Mouse (Mus musculus) midbrain, embryonic 15.5 days (tissue): Measurements from ENCODE around the gene Lekr1. TPM values are rescaled to one million over a fixed set of nuclear protein-coding genes. Genes with fewer than 3 reads are reported as not detected.

Experiments
- ATAC-seq: fragments of 200-750 bp; cut with Nextera tagmentation; replicated peaks from 2 replicates; pipeline ENCODE4 v1.8.0; 2017; ENCODE audit warnings: moderate TSS enrichment
- H3K27ac ChIP-seq: fragments of 300-500 bp; sonication (generic); 2 replicates; pipeline ENCODE4 v1.5.1; 2015; ENCODE audit warnings: mild to moderate bottlenecking, inconsistent platforms
- H3K27me3 ChIP-seq: fragments of 300-500 bp; sonication (generic); replicated peaks from 2 replicates; pipeline ENCODE4 v1.6.1; 2015; ENCODE audit warnings: inconsistent platforms
- H3K36me3 ChIP-seq: fragments of 300-500 bp; sonication (generic); replicated peaks from 2 replicates; pipeline ENCODE4 v1.6.1; 2015; ENCODE audit warnings: inconsistent platforms
- H3K4me1 ChIP-seq: fragments of 300-500 bp; sonication (generic); 2 replicates; pipeline ENCODE4 v1.6.1; 2015; ENCODE audit warnings: inconsistent platforms
- H3K4me2 ChIP-seq: fragments of 300-500 bp; sonication (generic); 2 replicates; pipeline ENCODE4 v1.6.1; 2015; ENCODE audit warnings: inconsistent platforms, mild to moderate bottlenecking, moderate library complexity
- H3K4me3 ChIP-seq: fragments of 300-500 bp; sonication (generic); 2 replicates; pipeline ENCODE4 v1.5.1; 2015; ENCODE audit warnings: mild to moderate bottlenecking, inconsistent platforms
- H3K9ac ChIP-seq: fragments of 300-500 bp; sonication (generic); 2 replicates; pipeline ENCODE4 v1.6.1; 2015; ENCODE audit warnings: mild to moderate bottlenecking, inconsistent platforms
- H3K9me3 ChIP-seq: fragments of 300-500 bp; sonication (generic); 2 replicates; pipeline ENCODE4 v1.6.1; 2016; ENCODE audit warnings: inconsistent platforms
- WGBS: fragments of 180-500 bp; shearing (Covaris S2); methylation state at CpG from one replicate; pipeline ENCODE4 v1.1.7; 2015; ENCODE audit warnings: mixed read lengths; 5-methylcytosine and 5-hydroxymethylcytosine counted together
- polyA plus RNA-seq: library from polyadenylated mRNA; unstranded; fragments of >200 nt; fragmentation: Nextera tagmentation; extraction: Ambion mirVana; gene quantifications from 2 replicates; pipeline ENCODE4 v1.2.1, GENCODE M21; 2015

Lekr1 gene
- polyA plus RNA-seq, 1 experiment from 2014 or later, result 5.7 TPM

DNA sequence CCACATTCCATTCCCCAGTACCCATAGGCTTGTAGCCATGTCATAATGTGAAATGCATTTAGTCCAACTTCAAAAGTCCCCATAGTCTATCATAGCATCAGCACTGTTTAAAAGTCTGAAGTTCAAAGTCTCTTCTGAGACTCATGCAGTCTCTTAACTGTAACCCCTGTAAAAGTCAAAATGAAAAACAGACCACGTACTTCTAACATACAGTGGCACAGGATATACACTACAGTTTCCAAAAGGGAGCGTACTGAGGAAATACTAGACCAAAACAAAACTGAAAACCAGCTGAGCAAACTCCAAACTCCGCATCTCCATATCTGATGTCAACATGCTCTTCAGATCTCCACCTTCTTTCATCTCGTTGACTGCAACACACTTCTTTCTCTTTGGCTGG is 127.5 kb downstream of the Lekr1 start:
- 87% methylated on average over 4 of the region's 4 CpGs for WGBS
- Histone ChIP-seq H3K36me3 (no peaks in the 10 kb centered on the region), H3K9me3 (no peaks in the 10 kb centered on the region), H3K27ac (no peak overlapping the region), H3K4me2 (no peak overlapping the region), H3K4me3 (no peak overlapping the region), H3K9ac (no peak overlapping the region), H3K4me1 (no peaks in the 10 kb centered on the region), H3K27me3 (no peaks in the 10 kb centered on the region)
- no peak for ATAC-seq

DNA sequence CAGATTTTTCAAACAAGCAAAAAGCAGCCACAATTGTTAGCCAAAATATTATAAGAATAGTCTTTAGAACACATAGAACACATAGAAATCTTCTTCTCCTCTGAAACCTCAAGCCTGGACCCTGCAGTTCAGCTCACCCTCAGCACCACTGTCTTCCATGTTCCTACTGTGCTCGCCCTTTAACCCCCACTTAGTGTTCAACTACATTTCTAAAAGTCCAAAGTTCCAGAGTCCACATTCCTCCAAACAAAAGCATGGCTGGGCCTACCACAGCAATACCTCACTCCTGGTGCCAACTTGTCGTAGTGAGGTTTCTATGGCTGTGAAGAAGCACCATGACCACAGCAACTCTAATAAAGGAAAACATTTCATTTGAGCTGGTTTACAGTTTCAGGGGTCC is 128.7 kb downstream of the Lekr1 start:
- no peak overlapping the region for H3K9ac ChIP-seq
- 80% methylated on average over 2 of the region's 2 CpGs for WGBS
- no peak overlapping the region for H3K27ac ChIP-seq
- no peaks in the 10 kb centered on the region for H3K4me1 ChIP-seq
- no peak overlapping the region for H3K4me3 ChIP-seq
- no peak overlapping the region for H3K4me2 ChIP-seq
- no peaks in the 10 kb centered on the region for H3K36me3 ChIP-seq
- ATAC-seq, result no peak
- no peaks in the 10 kb centered on the region for H3K27me3 ChIP-seq
- H3K9me3 ChIP-seq, result no peaks in the 10 kb centered on the region

- no peak for ATAC-seq
- Histone ChIP-seq H3K27ac (no peak overlapping the region), H3K4me3 (no peak overlapping the region), H3K4me1 (no peaks in the 10 kb centered on the region), H3K4me2 (no peak overlapping the region), H3K27me3 (no peaks in the 10 kb centered on the region), H3K9ac (no peak overlapping the region), H3K9me3 (no peaks in the 10 kb centered on the region), H3K36me3 (no peaks in the 10 kb centered on the region)
- 92% methylated on average over 5 of the region's 5 CpGs for WGBS
Measured at GRCm38 (mm10) chr3:65797345-65798137, 131.5 kb downstream of the Lekr1 start.

DNA sequence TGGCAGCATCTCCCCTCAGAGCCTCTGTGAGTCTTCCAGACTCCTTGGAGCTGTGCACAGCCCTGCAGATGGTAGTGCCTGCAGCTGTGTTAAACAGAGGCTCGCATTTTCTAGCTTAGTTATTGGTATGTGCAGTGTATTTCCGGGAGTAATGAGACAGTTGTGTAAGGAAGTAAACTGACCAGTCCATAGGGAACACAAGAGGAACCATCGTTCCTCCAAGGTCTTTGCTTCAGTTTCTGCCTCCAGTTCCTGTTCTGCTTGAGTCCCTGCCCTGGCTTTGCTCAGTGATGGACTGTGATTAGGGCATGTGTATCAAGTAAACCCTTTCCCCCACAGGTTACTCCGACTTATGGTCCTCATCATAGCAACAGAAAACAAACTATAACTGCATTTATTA is 134.9 kb downstream of the Lekr1 start:
- 88% methylated on average over 4 of the region's 4 CpGs for WGBS
- no peak for ATAC-seq
- Histone ChIP-seq H3K27ac (no peak overlapping the region), H3K36me3 (no peaks in the 10 kb centered on the region), H3K4me3 (no peak overlapping the region), H3K4me2 (no peak overlapping the region), H3K27me3 (no peaks in the 10 kb centered on the region), H3K9me3 (no peaks in the 10 kb centered on the region), H3K9ac (no peak overlapping the region), H3K4me1 (no peaks in the 10 kb centered on the region)

- 92% methylated on average over 5 of the region's 5 CpGs for WGBS
- no peak for ATAC-seq
Measured at GRCm38 (mm10) chr3:65802185-65802584, 136.2 kb downstream of the Lekr1 start.

DNA sequence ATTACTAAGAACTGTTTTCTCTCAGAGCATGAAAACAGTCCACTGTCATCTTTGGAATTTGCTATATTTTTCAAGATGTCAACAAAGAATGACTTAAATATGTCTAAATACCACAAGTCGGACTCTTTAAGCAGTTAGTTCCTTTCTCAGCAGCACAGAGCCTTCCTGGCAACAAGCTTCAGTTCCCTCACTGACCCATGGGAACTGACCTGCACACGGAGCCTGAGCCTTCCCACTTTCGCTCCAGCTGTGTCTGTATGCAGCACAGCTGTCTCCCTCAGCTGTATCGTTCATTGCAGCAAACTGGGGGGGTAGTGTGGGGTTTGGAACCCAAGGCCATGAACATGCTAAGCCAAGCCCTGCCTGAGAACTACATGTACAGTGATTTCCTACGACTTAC is 136.8 kb downstream of the Lekr1 start:
- H3K4me2 ChIP-seq, result no peak overlapping the region
- H3K4me1 ChIP-seq, result no peaks in the 10 kb centered on the region
- H3K9me3 ChIP-seq, result no peaks in the 10 kb centered on the region
- no peak overlapping the region for H3K27ac ChIP-seq
- no peaks in the 10 kb centered on the region for H3K36me3 ChIP-seq
- WGBS, result 72% methylated on average over 5 of the region's 5 CpGs
- ATAC-seq, result no peak
- H3K4me3 ChIP-seq, result no peak overlapping the region
- no peak overlapping the region for H3K9ac ChIP-seq
- H3K27me3 ChIP-seq, result no peaks in the 10 kb centered on the region

More at GRCm38 (mm10) chr3:65802185-65802584, 136.2 kb downstream of the Lekr1 start:
- Histone ChIP-seq H3K27me3 (no peaks in the 10 kb centered on the region), H3K4me3 (no peak overlapping the region), H3K9me3 (no peaks in the 10 kb centered on the region), H3K4me2 (no peak overlapping the region), H3K4me1 (no peaks in the 10 kb centered on the region), H3K36me3 (no peaks in the 10 kb centered on the region), H3K9ac (no peak overlapping the region), H3K27ac (no peak overlapping the region)

DNA sequence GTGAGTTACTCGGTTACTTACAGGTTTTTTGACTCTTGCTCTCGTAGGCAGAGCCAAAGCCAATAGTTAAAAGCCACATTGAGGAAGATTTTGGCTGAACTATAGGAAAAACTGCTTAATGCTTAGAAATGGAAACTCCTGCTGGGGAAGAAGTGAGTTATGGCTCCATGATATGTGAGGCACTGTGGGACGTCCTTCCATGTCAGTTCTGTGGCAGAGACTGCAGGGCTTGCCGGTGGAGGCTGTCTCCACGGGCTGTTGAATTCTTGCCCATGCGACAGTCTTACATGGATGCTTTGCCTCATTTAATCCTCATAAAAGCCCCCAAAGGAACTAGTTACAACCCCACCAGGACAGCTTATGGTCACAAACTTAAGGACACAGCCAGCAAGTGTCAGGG is 148.9 kb downstream of the Lekr1 start:
- Histone ChIP-seq H3K9me3 (no peaks in the 10 kb centered on the region), H3K4me2 (no peak overlapping the region), H3K27me3 (no peaks in the 10 kb centered on the region), H3K4me3 (no peak overlapping the region), H3K9ac (no peak overlapping the region), H3K4me1 (no peaks in the 10 kb centered on the region), H3K27ac (no peak overlapping the region), H3K36me3 (no peaks in the 10 kb centered on the region)
- 81% methylated on average over 6 of the region's 6 CpGs for WGBS
- no peak for ATAC-seq

DNA sequence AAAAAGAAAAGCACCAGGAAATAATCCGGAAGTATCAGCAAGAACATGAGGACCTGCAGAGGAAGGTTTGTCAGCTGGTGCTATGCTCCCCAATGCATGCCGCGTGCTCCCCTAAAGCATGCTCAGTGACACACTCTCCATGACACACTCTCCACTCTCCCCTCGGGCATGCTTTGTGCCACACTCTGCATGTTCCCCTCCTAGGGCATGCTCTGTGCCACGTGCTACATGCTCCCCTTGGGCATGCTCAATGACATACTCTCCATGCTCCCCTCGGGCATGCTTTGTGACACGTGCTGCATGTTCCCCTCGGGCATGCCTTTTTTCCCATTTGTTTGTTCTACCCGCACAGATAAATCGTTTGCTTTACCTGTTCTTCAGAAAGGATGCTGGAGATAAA is 150.0 kb downstream of the Lekr1 start:
- Histone ChIP-seq H3K4me2 (no peak overlapping the region), H3K9ac (no peak overlapping the region), H3K4me1 (no peaks in the 10 kb centered on the region), H3K9me3 (no peaks in the 10 kb centered on the region), H3K27ac (no peak overlapping the region), H3K27me3 (no peaks in the 10 kb centered on the region), H3K4me3 (no peak overlapping the region), H3K36me3 (no peaks in the 10 kb centered on the region)
- ATAC-seq, result no peak
- 81% methylated on average over 10 of the region's 10 CpGs for WGBS

- no peak overlapping the region for H3K27ac ChIP-seq
- H3K4me2 ChIP-seq, result no peak overlapping the region
- WGBS, result 87% methylated on average over 4 of the region's 4 CpGs
- ATAC-seq, result no peak
- H3K9me3 ChIP-seq, result no peaks in the 10 kb centered on the region
- no peaks in the 10 kb centered on the region for H3K27me3 ChIP-seq
- no peak overlapping the region for H3K4me3 ChIP-seq
- no peaks in the 10 kb centered on the region for H3K36me3 ChIP-seq
- H3K9ac ChIP-seq, result no peak overlapping the region
- H3K4me1 ChIP-seq, result no peaks in the 10 kb centered on the region
Measured at GRCm38 (mm10) chr3:65818597-65818996, 152.6 kb downstream of the Lekr1 start.

- Histone ChIP-seq H3K27me3 (no peaks in the 10 kb centered on the region), H3K4me1 (no peaks in the 10 kb centered on the region), H3K36me3 (no peaks in the 10 kb centered on the region), H3K4me3 (no peak overlapping the region), H3K9me3 (no peaks in the 10 kb centered on the region), H3K27ac (no peak overlapping the region), H3K4me2 (no peak overlapping the region), H3K9ac (no peak overlapping the region)
- no peak for ATAC-seq
- 77% methylated on average over 6 of the region's 6 CpGs for WGBS
Measured at GRCm38 (mm10) chr3:65819841-65820240, 153.8 kb downstream of the Lekr1 start.

DNA sequence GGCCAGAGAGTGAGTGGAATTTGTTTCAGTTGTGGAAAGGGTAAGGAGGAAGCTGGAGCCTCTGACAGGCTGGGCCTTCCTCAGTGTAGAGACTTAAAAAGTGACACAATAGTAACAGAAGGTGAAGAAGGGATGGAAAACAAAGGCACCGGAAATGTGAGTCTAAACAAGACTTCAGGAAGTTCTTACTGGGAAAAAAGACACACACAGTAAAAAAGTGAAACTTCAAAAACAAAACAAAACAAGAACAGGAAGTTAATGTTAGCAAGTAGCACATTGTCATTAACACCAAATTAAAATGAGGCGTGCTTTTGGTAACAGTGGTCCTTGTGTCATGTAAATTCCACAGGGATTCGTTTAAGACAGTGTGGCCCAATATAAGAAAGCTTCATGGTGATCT is 158.9 kb downstream of the Lekr1 start:
- no peak overlapping the region for H3K4me2 ChIP-seq
- H3K4me3 ChIP-seq, result no peak overlapping the region
- no peak overlapping the region for H3K27ac ChIP-seq
- H3K27me3 ChIP-seq, result no peaks in the 10 kb centered on the region
- no peak for ATAC-seq
- 63% methylated on average over 3 of the region's 3 CpGs for WGBS
- H3K9ac ChIP-seq, result no peak overlapping the region
- peaks cover 7% of the 10 kb centered on the region; the same call in 1 of the 2 replicates for H3K4me1 ChIP-seq
- no peaks in the 10 kb centered on the region for H3K36me3 ChIP-seq
- H3K9me3 ChIP-seq, result no peaks in the 10 kb centered on the region

GRCm38 (mm10) chr3:65826716-65827115 is 160.7 kb downstream of the Lekr1 start:
- Histone ChIP-seq H3K27ac (no peak overlapping the region), H3K9ac (no peak overlapping the region), H3K4me3 (no peak overlapping the region), H3K9me3 (no peaks in the 10 kb centered on the region), H3K27me3 (no peaks in the 10 kb centered on the region), H3K4me1 (peaks cover 16% of the 10 kb centered on the region), H3K4me2 (no peak overlapping the region), H3K36me3 (no peaks in the 10 kb centered on the region)
- ATAC-seq, result no peak
- WGBS, result 79% methylated on average over 6 of the region's 6 CpGs

DNA sequence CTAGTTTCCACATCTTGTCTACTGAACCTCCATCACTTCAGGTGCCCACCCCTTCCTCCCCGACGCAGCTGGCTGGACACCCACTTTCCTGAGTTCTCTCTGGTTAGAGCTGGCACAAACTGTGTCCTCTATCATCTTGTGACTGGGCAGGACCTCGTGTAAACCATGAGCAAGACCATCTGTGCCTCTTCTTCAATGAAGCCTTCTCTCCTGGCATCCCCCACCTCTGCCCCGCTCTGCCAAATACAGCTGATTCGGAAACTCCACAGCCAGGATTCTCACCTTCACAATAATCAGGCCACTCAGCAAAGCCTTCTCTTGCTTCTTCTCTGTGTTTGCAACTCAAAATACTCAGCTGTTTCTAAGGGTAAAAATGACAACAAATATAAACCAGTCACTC is 161.4 kb downstream of the Lekr1 start:
- ATAC-seq, result no peak
- Histone ChIP-seq H3K4me3 (no peak overlapping the region), H3K36me3 (no peaks in the 10 kb centered on the region), H3K27ac (no peak overlapping the region), H3K9ac (no peak overlapping the region), H3K4me2 (no peak overlapping the region), H3K4me1 (peaks cover 16% of the 10 kb centered on the region), H3K27me3 (no peaks in the 10 kb centered on the region), H3K9me3 (no peaks in the 10 kb centered on the region)
- WGBS, result 89% methylated on average over 5 of the region's 5 CpGs
